Mouse (Mus musculus) neural tube, embryonic 11.5 days (tissue): ENCODE results near the gene Hsf2. TPM values are rescaled to one million over a fixed set of nuclear protein-coding genes. Genes with fewer than 3 reads are reported as not detected.

Experiments used
- ATAC-seq: fragments of 200-750 bp; cut with Nextera tagmentation; 2 replicates; pipeline ENCODE4 v1.8.0; 2017; ENCODE audit warnings: moderate number of reproducible peaks, mild to moderate bottlenecking, moderate TSS enrichment, moderate library complexity; ENCODE audit not compliant: insufficient read depth, low FRiP score, low TSS enrichment
- DNase-seq: peaks from one replicate; pipeline ENCODE4 v3.0.0-alpha.2; 2015; ENCODE audit warnings: low spot score
- H3K27ac ChIP-seq: fragments of 300-500 bp; sonication (generic); 2 replicates; pipeline ENCODE4 v1.5.1; 2014; ENCODE audit warnings: low read depth, mild to moderate bottlenecking, low read length
- H3K27me3 ChIP-seq: fragments of 300-500 bp; sonication (generic); 2 replicates; pipeline ENCODE4 v1.6.1; 2014; ENCODE audit warnings: mild to moderate bottlenecking, low read length, mixed read lengths; ENCODE audit not compliant: control insufficient read depth, insufficient read depth
- H3K36me3 ChIP-seq: fragments of 300-500 bp; sonication (generic); 2 replicates; pipeline ENCODE4 v1.6.1; 2014; ENCODE audit warnings: mild to moderate bottlenecking, low read length, moderate library complexity, mixed read lengths; ENCODE audit not compliant: control insufficient read depth, insufficient read depth
- H3K4me1 ChIP-seq: fragments of 300-500 bp; sonication (generic); 2 replicates; pipeline ENCODE4 v1.6.1; 2014; ENCODE audit warnings: low read length, mixed read lengths; ENCODE audit not compliant: control insufficient read depth, insufficient read depth
- H3K4me2 ChIP-seq: fragments of 300-500 bp; sonication (generic); 2 replicates; pipeline ENCODE4 v1.6.1; 2014; ENCODE audit warnings: low read depth, mild to moderate bottlenecking, moderate library complexity
- H3K4me3 ChIP-seq: fragments of 300-500 bp; sonication (generic); 2 replicates; pipeline ENCODE4 v1.5.1; 2014; ENCODE audit warnings: low read depth, low read length
- H3K9ac ChIP-seq: fragments of 300-500 bp; sonication (generic); 2 replicates; pipeline ENCODE4 v1.6.1; 2014; ENCODE audit warnings: mild to moderate bottlenecking, low read length
- H3K9me3 ChIP-seq: fragments of 300-500 bp; sonication (generic); 2 replicates; pipeline ENCODE4 v1.6.1; 2016; ENCODE audit warnings: low read length; ENCODE audit not compliant: control insufficient read depth
- WGBS: fragments of 180-500 bp; shearing (Covaris S2); extraction: QIAGEN DNeasy Blood & Tissue Kit; methylation state at CpG from one replicate; pipeline ENCODE4 v1.1.7; 2014; 5-methylcytosine and 5-hydroxymethylcytosine counted together
- polyA plus RNA-seq: library from polyadenylated mRNA; unstranded; fragments of >200 nt; fragmentation: Nextera tagmentation; extraction: Ambion mirVana; gene quantifications from 2 replicates; pipeline ENCODE4 v1.2.1, GENCODE M21; 2014

The Hsf2 gene
- polyA plus RNA-seq, 1 experiment from 2014 or later = 60.2 TPM

DNA sequence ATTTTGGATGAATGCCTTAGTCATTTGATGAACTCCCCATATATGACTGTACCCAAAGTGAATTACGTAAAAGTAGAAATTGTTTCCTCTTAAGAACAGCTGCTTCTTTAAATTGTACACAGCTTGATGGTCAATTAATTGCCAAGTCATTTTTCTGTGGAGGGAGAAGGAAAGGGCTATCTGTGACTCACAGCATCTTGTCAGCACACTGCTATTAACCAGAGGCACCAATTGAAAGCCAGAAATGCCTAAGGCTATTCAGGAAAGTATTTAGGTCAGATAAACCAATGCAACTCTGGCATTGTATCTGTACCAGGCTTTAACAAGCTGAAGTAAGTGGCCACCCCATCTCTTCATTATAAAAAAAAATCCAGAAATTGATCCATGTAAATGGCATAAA, 67.5 kb downstream of the Hsf2 start:
- H3K36me3 ChIP-seq = no peaks in the 10 kb centered on the region
- no peaks in the 10 kb centered on the region for H3K27me3 ChIP-seq
- no peak overlapping the region for H3K4me3 ChIP-seq
- H3K9ac ChIP-seq = no peak overlapping the region
- 84% methylated on average over 1 of the region's 1 CpGs for WGBS
- no peaks in the 10 kb centered on the region for H3K9me3 ChIP-seq
- DNase-seq (no peak), ATAC-seq (no peak)
- H3K27ac ChIP-seq = no peak overlapping the region
- no peak overlapping the region for H3K4me2 ChIP-seq
- no peaks in the 10 kb centered on the region for H3K4me1 ChIP-seq

DNA sequence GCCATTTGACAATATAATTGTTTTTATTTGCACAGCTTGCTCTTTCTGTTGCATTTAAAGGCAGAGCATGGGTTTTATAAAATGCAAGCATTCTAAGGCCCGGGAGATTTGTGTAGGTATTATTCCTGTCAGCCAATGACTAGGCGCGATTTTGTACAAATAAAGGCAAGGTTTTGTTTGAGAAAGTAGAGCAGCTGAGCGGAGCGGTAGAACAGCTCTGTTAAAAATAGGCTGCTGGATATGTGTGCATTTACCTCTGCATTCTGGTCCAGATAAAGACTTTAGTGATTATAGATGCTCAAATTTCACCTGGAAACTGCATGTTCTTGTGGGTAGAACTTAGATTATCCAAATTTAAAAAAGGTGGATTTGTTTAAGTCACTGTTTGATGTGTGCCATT, 71.4 kb downstream of the Hsf2 start:
- Histone ChIP-seq H3K4me1 (no peaks in the 10 kb centered on the region), H3K27me3 (no peaks in the 10 kb centered on the region), H3K36me3 (no peaks in the 10 kb centered on the region), H3K9ac (no peak overlapping the region), H3K4me3 (no peak overlapping the region), H3K9me3 (no peaks in the 10 kb centered on the region), H3K27ac (no peak overlapping the region), H3K4me2 (no peak overlapping the region)
- no peak for DNase-seq
- 86% methylated on average over 5 of the region's 5 CpGs for WGBS
- no peak for ATAC-seq

Other genes starting within 250 kb of the Hsf2 start
- 258 and 268 TPM in 2 replicates for gene Serinc1, start 46.1 kb downstream of the Hsf2 start, polyA plus RNA-seq
- 1.1 and 1.8 TPM in 2 replicates for gene Pkib, start 145.6 kb downstream of the Hsf2 start, polyA plus RNA-seq